Mouse (Mus musculus) myocyte (in vitro differentiated cells): ENCODE measurements at regions not wholly inside any gene's neighbourhood (a gene's known extent, or its start where the extent isn't known, plus 50 kb on each side); places are given as distances from the start of the nearest gene placed in this dataset.

Source experiments
- CEBPB ChIP-seq: IDR thresholded peaks from 2 replicates; pipeline ENCODE4 v1.6.1; 2011; ENCODE audit warnings: mild to moderate bottlenecking, moderate library complexity; ENCODE audit not compliant: poor library complexity, insufficient read depth, severe bottlenecking
- REST ChIP-seq: IDR thresholded peaks from one replicate; pipeline ENCODE4 v1.6.1; 2011; ENCODE audit warnings: mild to moderate bottlenecking, control low read depth, moderate library complexity; ENCODE audit not compliant: insufficient read depth, insufficient read length
- TCF3 ChIP-seq: IDR thresholded peaks from one replicate; pipeline ENCODE4 v1.6.1; 2011; ENCODE audit warnings: low read depth, control low read depth; ENCODE audit not compliant: insufficient read length

DNA sequence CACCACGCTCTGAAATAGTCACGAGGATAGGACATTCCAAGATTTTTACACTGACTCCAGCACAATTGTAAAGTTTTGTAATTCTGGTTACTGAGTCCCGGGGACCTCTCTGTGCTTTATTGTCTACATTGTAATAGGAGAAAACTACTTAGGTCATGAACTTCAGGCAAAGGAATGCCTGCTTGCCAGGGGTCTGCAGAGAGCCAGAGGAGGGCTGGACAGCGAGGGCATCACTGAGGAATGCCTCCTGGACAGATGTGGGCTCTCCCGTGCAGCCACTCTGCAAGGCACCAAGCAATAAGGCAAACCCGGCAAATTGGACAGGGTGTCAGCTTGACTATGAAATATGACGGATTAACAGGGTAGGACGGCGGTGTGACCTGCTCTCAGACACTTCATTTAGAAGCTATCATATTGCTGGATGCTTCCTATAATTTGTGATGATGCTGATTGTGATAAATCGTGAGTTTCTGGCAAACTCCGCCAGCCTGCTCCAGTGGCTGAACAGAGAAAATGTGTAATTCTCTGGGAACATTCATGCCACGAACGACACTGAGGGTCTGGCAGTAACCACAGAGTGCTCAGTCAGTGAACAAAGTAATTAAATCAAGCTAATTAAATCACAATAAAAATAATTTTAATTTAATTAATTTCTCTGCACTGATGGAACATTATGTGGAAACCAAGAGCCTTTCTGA lies 747.7 kb upstream of the Car8 start:
- TF ChIP-seq REST (no peak), CEBPB (no peak), TCF3 (no peak)
